Mouse (Mus musculus) heart, postnatal 25 days (tissue): ENCODE results near the gene Themis. TPM values are rescaled to one million over a fixed set of nuclear protein-coding genes. Genes with fewer than 3 reads are reported as not detected.

ENCODE experiments used
- DNase-seq: peaks from one replicate; pipeline ENCODE4 v3.0.0; 2022; ENCODE audit warnings: low spot score
- intact Hi-C: fragments of 180-260 bp; cut with DNase I; formaldehyde crosslinking; loops from one replicate; pipeline ENCODE4 v1.15.1; 2025
- total RNA-seq, 2 experiments: library from RNA; stranded (reverse); gene quantifications; 2 replicates each; pipeline ENCODE4 v1.2.3; 2021

Gene Themis
- total RNA-seq, 2 experiments from 2014 or later = not detected

DNA sequence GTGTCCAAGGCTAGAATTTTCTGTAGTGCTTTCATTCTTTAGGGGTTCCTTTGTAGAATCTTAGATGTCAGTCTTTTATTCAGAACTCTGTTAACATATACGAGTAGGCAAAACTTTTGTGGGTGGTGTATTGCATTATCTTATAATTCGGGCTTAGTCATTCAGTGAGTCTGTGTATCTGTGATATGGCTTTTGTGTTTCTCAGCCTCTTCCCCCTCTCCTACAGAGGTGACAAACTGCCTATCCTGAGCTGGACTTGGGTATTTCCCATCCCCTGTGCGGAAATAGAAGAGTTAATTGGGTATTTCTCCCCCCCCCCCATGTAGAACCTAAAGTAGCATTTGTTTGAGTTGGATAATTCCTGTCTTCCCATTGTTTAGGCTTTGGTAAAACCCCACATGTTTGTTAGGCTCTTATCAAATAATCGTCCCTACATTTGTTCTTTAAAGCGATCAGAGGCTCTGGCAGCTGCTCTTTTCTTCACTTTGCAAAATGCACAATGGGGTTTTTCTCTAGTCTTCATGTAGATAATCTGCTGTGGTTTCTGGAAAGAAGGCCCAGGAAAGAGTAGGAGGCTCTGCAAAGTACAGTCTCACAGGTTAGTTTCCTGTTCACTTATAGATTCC is 108.7 kb downstream of the Themis start:
- no peak for DNase-seq
- intact Hi-C loops = no loop called here

DNA sequence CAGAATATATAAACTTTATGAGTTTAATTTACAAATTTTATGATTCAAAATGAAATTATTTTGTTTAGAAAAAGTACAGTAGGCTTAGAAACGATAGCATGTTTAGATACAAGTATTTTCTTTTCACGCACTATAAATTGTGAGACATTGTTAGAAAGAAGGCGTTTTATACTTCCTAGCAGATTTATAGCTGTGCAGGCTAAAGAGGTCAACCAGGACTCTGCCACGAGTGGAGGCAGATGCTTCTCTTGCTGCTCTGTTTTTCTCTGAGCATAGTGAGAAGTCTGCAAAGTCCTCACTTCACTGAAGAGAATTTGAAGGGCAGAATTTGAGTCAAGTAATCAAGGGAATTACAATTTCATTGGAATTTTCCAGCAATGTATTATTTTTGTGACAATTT is 131.3 kb downstream of the Themis start:
- DNase-seq = no peak
- intact Hi-C loops = no loop called here

- no peak for DNase-seq
- intact Hi-C loops = no loop called here
Observed at GRCm38 (mm10) chr10:28805160-28805559, 137.0 kb downstream of the Themis start.

DNA sequence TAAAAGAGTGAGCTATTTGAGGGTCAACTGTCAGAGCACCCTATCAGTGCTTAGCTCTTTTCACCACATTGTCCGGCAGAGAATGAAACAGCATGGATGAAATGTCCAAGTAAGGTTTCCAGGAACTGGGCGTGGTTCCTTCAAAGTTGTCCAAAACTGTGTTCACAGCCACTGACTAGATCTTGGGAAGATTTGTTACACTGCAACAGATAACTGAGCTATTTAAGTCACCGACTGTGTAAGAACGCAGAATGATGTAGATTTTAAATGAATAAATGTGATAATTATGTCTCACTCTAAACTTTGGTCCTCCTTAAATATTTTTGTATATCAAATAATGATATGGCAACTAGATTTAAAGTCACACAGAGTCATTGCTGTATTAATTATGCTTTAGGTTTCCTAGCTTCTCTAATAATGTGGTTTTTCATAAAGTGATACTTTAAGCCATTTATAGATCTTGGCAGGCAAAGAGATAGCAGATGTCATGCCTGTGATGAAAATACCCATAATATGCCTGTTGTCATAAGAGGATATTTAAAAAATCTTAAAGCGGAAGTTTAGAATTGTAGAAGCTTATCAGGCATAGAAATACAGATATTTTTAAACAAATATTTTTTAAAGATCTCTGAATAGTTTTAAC is 143.9 kb downstream of the Themis start:
- no peak for DNase-seq
- intact Hi-C loops = no loop called here

GRCm38 (mm10) chr10:28812571-28812936 is 144.4 kb downstream of the Themis start:
- DNase-seq = no peak
- intact Hi-C loops = no loop called here

DNA sequence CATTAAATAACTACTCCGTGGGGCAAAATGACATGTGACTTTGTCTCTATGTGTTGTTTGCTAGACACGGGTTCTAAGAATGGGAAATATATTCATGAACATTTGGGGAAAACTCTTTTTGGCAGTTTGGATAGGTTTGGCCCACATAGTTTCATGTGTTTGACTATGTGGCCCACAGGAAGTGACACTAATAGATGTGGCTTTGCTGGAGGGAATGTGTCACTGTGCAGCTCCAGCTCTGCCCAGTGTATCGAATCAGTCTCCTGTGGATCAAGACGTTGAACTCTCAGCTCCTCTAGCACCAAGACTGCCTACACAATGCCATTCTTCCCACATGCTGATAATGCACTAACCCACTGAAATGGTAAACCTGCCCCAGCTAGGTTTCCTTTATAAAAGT is 148.0 kb downstream of the Themis start:
- DNase-seq = no peak
- intact Hi-C loops = no loop called here

DNA sequence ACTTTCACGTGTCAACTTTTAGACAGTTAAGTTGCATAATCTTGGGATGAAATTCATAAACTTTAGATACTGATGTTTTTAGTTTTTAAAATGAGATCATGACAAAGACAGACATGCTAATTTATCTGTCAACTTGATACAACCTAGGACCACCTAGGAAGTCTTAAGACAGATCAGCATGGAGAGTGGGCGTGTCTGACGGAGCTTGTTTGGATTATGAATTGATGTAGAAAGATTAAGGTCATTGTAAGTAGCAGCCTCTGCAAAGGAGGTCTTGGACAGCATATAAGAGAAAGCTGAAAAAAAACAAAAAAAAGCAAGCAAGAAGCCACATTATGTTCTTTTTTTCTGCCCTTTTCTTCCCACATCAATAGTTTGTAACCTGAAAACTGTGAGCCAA is 154.2 kb downstream of the Themis start:
- intact Hi-C loops = no loop called here
- no peak for DNase-seq

- intact Hi-C loops = loop anchor here (10.0 kb wide), 1 partner anchor 1078 kb away; no protein-coding TSS in a partner anchor
- DNase-seq = no peak
Observed at GRCm38 (mm10) chr10:28842605-28843004, 174.4 kb downstream of the Themis start.

- intact Hi-C loops = loop anchor here (1.0 to 10.0 kb wide), 2 partner anchors 359 to 1079 kb away; no protein-coding TSS in a partner anchor
- DNase-seq = no peak
Observed at GRCm38 (mm10) chr10:28843755-28844717, 175.9 kb downstream of the Themis start.

GRCm38 (mm10) chr10:28856154-28856553 is 188.0 kb downstream of the Themis start:
- DNase-seq = no peak
- intact Hi-C loops = no loop called here

DNA sequence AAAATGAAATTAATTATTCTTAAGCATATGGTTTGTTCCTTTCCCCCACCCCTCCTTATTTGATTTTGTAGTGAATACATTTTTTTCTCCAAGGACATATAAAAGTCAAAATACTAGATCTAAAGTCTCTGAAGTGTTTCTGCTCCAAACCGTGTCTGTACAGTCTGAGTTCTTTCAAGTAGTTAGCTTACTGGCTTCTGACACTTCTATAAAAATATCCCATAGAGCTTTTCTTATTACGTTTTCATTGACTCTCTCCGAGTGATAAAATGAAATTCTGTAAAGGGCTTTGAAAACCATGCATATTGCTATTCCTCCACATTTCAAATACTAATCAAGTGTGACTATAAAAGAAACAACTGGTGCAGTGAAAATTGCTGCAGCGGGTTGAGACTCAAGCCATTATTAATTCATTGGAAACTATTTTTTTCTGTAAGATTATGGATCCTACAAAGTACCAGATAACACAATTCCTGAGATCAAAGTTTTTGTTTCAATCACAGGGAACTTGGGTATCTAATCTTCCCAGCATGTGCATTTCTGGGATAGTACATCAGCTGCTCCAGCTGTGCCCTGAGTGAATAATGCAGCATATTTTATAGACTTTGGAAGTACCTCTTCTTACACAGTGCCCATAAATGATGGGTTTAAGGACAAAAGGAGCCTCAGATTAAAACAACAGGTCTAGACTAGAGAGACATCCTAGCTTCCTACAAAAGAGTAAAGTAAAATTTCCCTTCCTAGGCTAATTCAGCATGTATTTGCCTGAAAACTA is 202.6 kb downstream of the Themis start:
- DNase-seq = no peak

GRCm38 (mm10) chr10:28874605-28875004 is 206.4 kb downstream of the Themis start:
- DNase-seq = no peak
- intact Hi-C loops = no loop called here

More for the DNA sequence above, 202.6 kb downstream of the Themis start:
- intact Hi-C loops = no loop called here

DNA sequence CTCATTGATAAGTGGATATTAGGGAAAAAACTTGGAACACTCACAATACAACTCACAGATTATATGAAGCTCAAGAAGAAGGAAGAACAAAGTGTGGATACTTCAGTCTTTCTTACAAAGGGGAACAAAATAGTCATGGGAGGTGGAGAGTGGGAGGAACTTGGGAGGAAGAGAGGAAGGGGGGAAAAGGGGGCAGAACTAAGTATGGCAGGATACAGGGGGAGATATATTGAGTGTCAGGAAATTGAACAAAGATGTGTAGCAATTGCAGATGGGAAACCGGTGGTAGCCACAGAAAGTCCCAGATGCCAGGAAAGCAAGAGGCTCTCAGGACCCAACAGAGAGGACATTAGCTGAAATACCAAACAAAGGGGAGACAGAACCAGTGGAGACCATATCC is 219.5 kb downstream of the Themis start:
- DNase-seq = no peak
- intact Hi-C loops = no loop called here

DNA sequence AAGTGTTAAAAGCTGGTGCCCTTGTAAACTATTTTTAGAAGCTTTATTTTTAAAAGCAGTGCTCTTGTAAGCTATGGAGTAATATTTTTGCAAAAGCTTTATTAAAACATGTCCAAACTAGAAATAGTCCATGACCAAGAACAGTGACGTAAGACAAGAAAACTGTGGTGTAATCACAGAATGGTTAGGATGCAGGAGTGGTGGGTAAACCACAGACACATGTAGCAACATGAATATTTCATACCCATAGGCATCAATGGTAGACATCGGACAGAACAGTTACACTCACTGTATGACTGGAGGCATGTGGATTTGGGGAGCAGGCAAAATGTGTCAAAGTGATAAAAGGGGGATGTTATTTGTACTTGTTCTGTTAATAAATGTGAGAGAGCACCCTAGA is 222.7 kb downstream of the Themis start:
- intact Hi-C loops = no loop called here
- DNase-seq = no peak

GRCm38 (mm10) chr10:28898351-28898750 is 230.2 kb downstream of the Themis start:
- DNase-seq = no peak
- intact Hi-C loops = no loop called here
